Mouse (Mus musculus) heart, adult 2 months (tissue): ENCODE measurements at regions not wholly inside any gene's neighbourhood (a gene's known extent, or its start where the extent isn't known, plus 50 kb on each side); places are given as distances from the start of the nearest gene placed in this dataset.

Source experiments
- CTCF ChIP-seq: fragments of 200-600 bp; IDR thresholded peaks from 2 replicates; pipeline ENCODE4 v1.8.1; 2022; ENCODE audit warnings: antibody characterized with exemption, mild to moderate bottlenecking, moderate library complexity
- EP300 ChIP-seq: fragments of 200-500 bp; IDR thresholded peaks from 2 replicates; pipeline ENCODE4 v1.6.1; 2011; ENCODE audit warnings: low read depth, low read length, control low read depth; ENCODE audit not compliant: insufficient read depth
- POLR2A ChIP-seq: fragments of 200-500 bp; IDR thresholded peaks from 2 replicates; pipeline ENCODE4 v1.6.1; 2011; ENCODE audit warnings: mild to moderate bottlenecking, low read depth, low read length, control low read depth; ENCODE audit not compliant: insufficient read depth

- TF ChIP-seq CTCF (no peak), EP300 (no peak), POLR2A (no peak)
Observed at GRCm38 (mm10) chr11:57904216-57904615, 71.6 kb upstream of the Hand1 start.
